Mouse (Mus musculus) liver, embryonic 14.5 days (tissue): Measurements from ENCODE around the gene Gm4792.

ENCODE experiments used
- CTCF ChIP-seq: IDR thresholded peaks from 2 replicates; pipeline ENCODE4 v1.5.1; 2016; ENCODE audit warnings: antibody characterized with exemption, low read depth, control low read depth
- EP300 ChIP-seq: IDR thresholded peaks from 2 replicates; pipeline ENCODE4 v1.6.1; 2016; ENCODE audit warnings: antibody characterized with exemption, low read depth

GRCm38 (mm10) chr10:94336071-94336470, 37.6 kb upstream of the Gm4792 start:
- TF ChIP-seq CTCF (no peak), EP300 (no peak)
